Mouse (Mus musculus) heart, embryonic 10.5 days (tissue): ENCODE results near the gene A730015C16Rik. TPM values are rescaled to one million over a fixed set of nuclear protein-coding genes. Genes with fewer than 3 reads are reported as not detected.

Experiments
- DNase-seq: peaks from one replicate; pipeline ENCODE4 v3.0.0-alpha.2; 2017; ENCODE audit warnings: low spot score
- H3K27ac ChIP-seq: fragments of 300-500 bp; sonication (generic); 2 replicates; pipeline ENCODE4 v1.5.1; 2016; ENCODE audit warnings: mild to moderate bottlenecking
- H3K27me3 ChIP-seq: fragments of 300-500 bp; sonication (generic); 2 replicates; pipeline ENCODE4 v1.6.1; 2016; ENCODE audit warnings: mild to moderate bottlenecking; ENCODE audit not compliant: poor library complexity, insufficient read depth, severe bottlenecking
- H3K36me3 ChIP-seq: fragments of 300-500 bp; sonication (generic); 2 replicates; pipeline ENCODE4 v1.6.1; 2016; ENCODE audit warnings: mild to moderate bottlenecking, moderate library complexity
- H3K4me1 ChIP-seq: fragments of 300-500 bp; sonication (generic); 2 replicates; pipeline ENCODE4 v1.6.1; 2016; ENCODE audit warnings: mild to moderate bottlenecking
- H3K4me3 ChIP-seq: fragments of 300-500 bp; sonication (generic); 2 replicates; pipeline ENCODE4 v1.5.1; 2016; ENCODE audit warnings: mild to moderate bottlenecking, moderate library complexity
- H3K9me3 ChIP-seq: fragments of 300-500 bp; sonication (generic); 2 replicates; pipeline ENCODE4 v1.6.1; 2016; ENCODE audit warnings: mild to moderate bottlenecking, moderate library complexity
- WGBS: fragments of 180-500 bp; shearing (Covaris S2); methylation state at CpG from one replicate; pipeline ENCODE4 v1.1.7; 2016; 5-methylcytosine and 5-hydroxymethylcytosine counted together
- polyA plus RNA-seq: library from polyadenylated mRNA; unstranded; fragments of >200 nt; fragmentation: Nextera tagmentation; extraction: Ambion mirVana; gene quantifications from 2 replicates; pipeline ENCODE4 v1.2.1, GENCODE M21; 2016

Gene A730015C16Rik
- polyA plus RNA-seq, 1 experiment from 2014 or later: 1.4 TPM

DNA sequence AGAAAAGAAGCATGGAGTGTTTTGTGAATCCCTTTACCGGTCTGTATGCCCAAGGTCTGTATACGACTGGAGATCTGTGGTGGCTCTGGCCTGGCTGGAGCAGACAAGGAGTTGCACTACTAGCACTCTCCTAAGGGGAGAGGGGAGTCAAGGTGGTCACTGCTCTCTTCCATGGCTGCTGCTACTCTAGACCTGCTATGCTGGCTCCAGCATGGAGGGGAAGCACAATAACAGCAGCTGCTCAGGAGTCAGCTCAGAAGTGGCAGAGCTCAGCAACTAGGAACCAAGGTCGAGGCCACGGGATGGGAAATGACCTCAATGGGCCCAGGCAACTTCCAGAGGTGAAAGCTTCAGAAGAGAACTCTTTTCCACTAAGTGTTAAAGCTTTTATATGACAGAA is 37.3 kb downstream of the A730015C16Rik start:
- no peaks in the 10 kb centered on the region for H3K4me1 ChIP-seq
- H3K4me3 ChIP-seq: no peak overlapping the region
- H3K36me3 ChIP-seq: peaks cover 12% of the 10 kb centered on the region; the same call in 1 of the 2 replicates
- no peak overlapping the region for H3K27ac ChIP-seq
- H3K27me3 ChIP-seq: no peaks in the 10 kb centered on the region
- no peaks in the 10 kb centered on the region for H3K9me3 ChIP-seq
- no peak for DNase-seq
- 50% methylated on average over 4 of the region's 4 CpGs for WGBS

- Histone ChIP-seq H3K27me3 (no peaks in the 10 kb centered on the region), H3K4me1 (no peaks in the 10 kb centered on the region), H3K36me3 (no peaks in the 10 kb centered on the region), H3K9me3 (no peaks in the 10 kb centered on the region), H3K4me3 (no peak overlapping the region), H3K27ac (no peak overlapping the region)
- no peak for DNase-seq
- 83% methylated on average over 2 of the region's 2 CpGs for WGBS
These were observed 44.9 kb downstream of the A730015C16Rik start for GRCm38 (mm10) chr4:108803535-108803934.

- peaks cover 4% of the 10 kb centered on the region; the same call in 1 of the 2 replicates for H3K4me1 ChIP-seq
- H3K27me3 ChIP-seq: no peaks in the 10 kb centered on the region
- no peaks in the 10 kb centered on the region for H3K36me3 ChIP-seq
- no peak overlapping the region for H3K4me3 ChIP-seq
- no peak for DNase-seq
- 45% methylated on average over 2 of the region's 2 CpGs for WGBS
- H3K27ac ChIP-seq: no peak overlapping the region
- no peaks in the 10 kb centered on the region for H3K9me3 ChIP-seq
These were observed 50.2 kb downstream of the A730015C16Rik start for GRCm38 (mm10) chr4:108798083-108798830.

Other genes with a start within 250 kb of the A730015C16Rik start
- gene Cc2d1b, start 228.7 kb downstream of the A730015C16Rik start, polyA plus RNA-seq: 23.1 and 24.7 TPM in 2 replicates
- gene 3110021N24Rik, start 129.0 kb downstream of the A730015C16Rik start, polyA plus RNA-seq: 0.92 and 1.4 TPM in 2 replicates
- gene Zfyve9, start 67.8 kb downstream of the A730015C16Rik start, polyA plus RNA-seq: 3.3 and 3.4 TPM in 2 replicates
- gene Btf3l4, start 15.0 kb downstream of the A730015C16Rik start, polyA plus RNA-seq: 160 and 165 TPM in 2 replicates
- gene Txndc12, start 14.0 kb downstream of the A730015C16Rik start, polyA plus RNA-seq: 101 and 106 TPM in 2 replicates
- 38.5 and 57.3 TPM in 2 replicates for gene Kti12, start 834 bp downstream of the A730015C16Rik start, polyA plus RNA-seq
- 10.6 and 15.7 TPM in 2 replicates for gene Rab3b, start 30.4 kb upstream of the A730015C16Rik start, polyA plus RNA-seq
- gene Nrd1, start 152.0 kb upstream of the A730015C16Rik start, polyA plus RNA-seq: 54.4 and 62.4 TPM in 2 replicates